Mouse (Mus musculus) embryonic facial prominence, embryonic 12.5 days (tissue): ENCODE measurements around the gene Cst7. TPM values are rescaled to one million over a fixed set of nuclear protein-coding genes. Genes with fewer than 3 reads are reported as not detected.
"Not testable (repeated sequence)": the region's sequence is repeated elsewhere in the genome, so short reads cannot be mapped to it uniquely, and the experiment has no call there.

Experiments used
- ATAC-seq: fragments of 200-750 bp; cut with Nextera tagmentation; 2 replicates; pipeline ENCODE4 v1.8.0; 2017; ENCODE audit not compliant: insufficient number of reproducible peaks, insufficient read depth, low FRiP score, low TSS enrichment
- H3K27ac ChIP-seq: fragments of 300-500 bp; sonication (generic); 2 replicates; pipeline ENCODE4 v1.5.1; 2016; ENCODE audit warnings: mild to moderate bottlenecking
- H3K27me3 ChIP-seq: fragments of 300-500 bp; sonication (generic); 2 replicates; pipeline ENCODE4 v1.6.1; 2016; ENCODE audit warnings: mild to moderate bottlenecking, moderate library complexity
- H3K36me3 ChIP-seq: fragments of 300-500 bp; sonication (generic); 2 replicates; pipeline ENCODE4 v1.6.1; 2016; ENCODE audit warnings: mild to moderate bottlenecking
- H3K4me1 ChIP-seq: fragments of 300-500 bp; sonication (generic); 2 replicates; pipeline ENCODE4 v1.6.1; 2016
- H3K4me2 ChIP-seq: fragments of 300-500 bp; sonication (generic); replicated peaks from 2 replicates; pipeline ENCODE4 v1.6.1; 2016; ENCODE audit warnings: mild to moderate bottlenecking, moderate library complexity
- H3K4me3 ChIP-seq: fragments of 300-500 bp; sonication (generic); 2 replicates; pipeline ENCODE4 v1.5.1; 2016; ENCODE audit warnings: mild to moderate bottlenecking
- H3K9ac ChIP-seq: fragments of 300-500 bp; sonication (generic); 2 replicates; pipeline ENCODE4 v1.6.1; 2016; ENCODE audit warnings: mild to moderate bottlenecking, moderate library complexity
- H3K9me3 ChIP-seq: fragments of 300-500 bp; sonication (generic); 2 replicates; pipeline ENCODE4 v1.6.1; 2016; ENCODE audit warnings: mild to moderate bottlenecking, moderate library complexity
- WGBS: fragments of 180-500 bp; shearing (Covaris S2); methylation state at CpG from one replicate; pipeline ENCODE4 v1.1.7; 2016; 5-methylcytosine and 5-hydroxymethylcytosine counted together
- polyA plus RNA-seq: library from polyadenylated mRNA; unstranded; fragments of >200 nt; fragmentation: Nextera tagmentation; extraction: Ambion mirVana; gene quantifications from 2 replicates; pipeline ENCODE4 v1.2.1, GENCODE M21; 2016

The Cst7 gene
- polyA plus RNA-seq = 0.17 and 0.47 TPM in 2 replicates

DNA sequence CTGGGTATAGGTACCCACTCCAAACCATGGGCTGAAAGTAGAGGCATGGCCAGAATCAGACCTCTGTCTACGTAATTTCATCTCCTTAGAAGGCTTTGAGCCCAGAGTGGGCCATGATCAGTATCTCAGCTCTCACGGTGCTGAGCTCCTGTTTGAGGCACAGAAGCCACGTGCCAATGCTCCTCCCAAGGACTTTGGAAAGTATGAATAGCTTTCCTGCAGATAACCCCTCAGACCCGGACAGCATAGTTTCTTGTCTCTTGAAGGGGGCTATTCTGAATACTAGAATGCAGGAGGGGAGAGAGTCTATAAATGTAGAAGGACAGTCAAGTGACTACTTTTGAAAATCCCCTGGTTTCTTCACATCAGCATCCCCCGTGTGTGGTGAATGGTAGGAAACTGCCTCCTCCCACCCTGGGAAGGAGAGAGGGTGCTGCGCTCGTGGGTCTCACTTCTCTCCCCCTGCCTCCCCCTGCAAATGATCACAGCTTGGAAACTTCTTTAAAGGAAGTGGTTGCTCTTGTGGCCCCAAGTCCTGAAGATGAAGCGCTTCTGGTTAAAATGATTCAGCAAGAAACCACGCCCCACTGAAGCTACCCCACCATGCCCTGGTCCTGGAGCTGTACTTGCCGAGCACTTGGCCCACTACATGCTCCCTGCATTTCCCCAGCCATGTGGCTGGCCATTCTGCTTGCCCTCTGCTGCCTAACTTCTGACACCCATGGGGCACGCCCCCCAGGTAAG is at the start of gene Cst7:
Gene Cst7, plus strand, starts transcription at position 569 of the 744 bp plus-strand sequence.
- H3K4me2 ChIP-seq = no peak within 1 kb of the TSS
- no peak within 1 kb of the TSS for H3K9ac ChIP-seq
- no peak for ATAC-seq
- no peaks in the 10 kb centered on the region for H3K27me3 ChIP-seq
- 75% methylated on average over 11 of the region's 11 CpGs for WGBS
- H3K9me3 ChIP-seq = no peaks in the 10 kb centered on the region
- no peak within 1 kb of the TSS for H3K4me3 ChIP-seq
- no peaks in the 10 kb centered on the region for H3K4me1 ChIP-seq
- H3K36me3 ChIP-seq = no peaks in the 10 kb centered on the region
- H3K27ac ChIP-seq = no peak within 1 kb of the TSS

GRCm38 (mm10) chr2:150525703-150526207 is 44.5 kb upstream of the Cst7 start:
- H3K36me3 ChIP-seq = no peaks in the 10 kb centered on the region
- H3K9me3 ChIP-seq = no peaks in the 10 kb centered on the region
- peak overlapping the region; percentile 30 for H3K4me3 ChIP-seq
- H3K27ac ChIP-seq = no peak overlapping the region
- 0 out of 2 replicates have a peak, but pooled peaks have one; percentile 6 for ATAC-seq
- H3K4me2 ChIP-seq = peak overlapping the region; percentile 59
- peaks cover 25% of the 10 kb centered on the region for H3K27me3 ChIP-seq
- WGBS = 3% methylated on average over 42 of the region's 42 CpGs
- peak overlapping the region; percentile 36; the same call in 1 of the 2 replicates for H3K9ac ChIP-seq
- H3K4me1 ChIP-seq = 0 out of 2 replicates have a peak, but pooled peaks cover 4% of the 10 kb centered on the region

GRCm38 (mm10) chr2:150549576-150549975 is 20.6 kb upstream of the Cst7 start:
- H3K27me3 ChIP-seq, H3K4me2 ChIP-seq, H3K4me1 ChIP-seq, H3K27ac ChIP-seq, H3K36me3 ChIP-seq, H3K4me3 ChIP-seq, H3K9ac ChIP-seq, ATAC-seq, H3K9me3 ChIP-seq: not testable (repeated sequence)
- WGBS = 86% methylated on average over 10 of the region's 10 CpGs

GRCm38 (mm10) chr2:150558568-150558967 is 11.6 kb upstream of the Cst7 start:
- Histone ChIP-seq H3K9ac (no peak overlapping the region), H3K36me3 (no peaks in the 10 kb centered on the region), H3K9me3 (no peaks in the 10 kb centered on the region), H3K27ac (no peak overlapping the region), H3K4me1 (no peaks in the 10 kb centered on the region), H3K27me3 (no peaks in the 10 kb centered on the region), H3K4me2 (no peak overlapping the region), H3K4me3 (no peak overlapping the region)
- ATAC-seq = no peak
- 56% methylated on average over 3 of the region's 3 CpGs for WGBS

GRCm38 (mm10) chr2:150567051-150567450 is 3.2 kb upstream of the Cst7 start:
- no peak for ATAC-seq
- no peak overlapping the region for H3K27ac ChIP-seq
- H3K4me3 ChIP-seq = no peak overlapping the region
- H3K4me2 ChIP-seq = no peak overlapping the region
- 82% methylated on average over 2 of the region's 2 CpGs for WGBS
- no peak overlapping the region for H3K9ac ChIP-seq
- H3K36me3 ChIP-seq = no peaks in the 10 kb centered on the region
- H3K9me3 ChIP-seq = no peaks in the 10 kb centered on the region
- H3K27me3 ChIP-seq = no peaks in the 10 kb centered on the region
- H3K4me1 ChIP-seq = no peaks in the 10 kb centered on the region

DNA sequence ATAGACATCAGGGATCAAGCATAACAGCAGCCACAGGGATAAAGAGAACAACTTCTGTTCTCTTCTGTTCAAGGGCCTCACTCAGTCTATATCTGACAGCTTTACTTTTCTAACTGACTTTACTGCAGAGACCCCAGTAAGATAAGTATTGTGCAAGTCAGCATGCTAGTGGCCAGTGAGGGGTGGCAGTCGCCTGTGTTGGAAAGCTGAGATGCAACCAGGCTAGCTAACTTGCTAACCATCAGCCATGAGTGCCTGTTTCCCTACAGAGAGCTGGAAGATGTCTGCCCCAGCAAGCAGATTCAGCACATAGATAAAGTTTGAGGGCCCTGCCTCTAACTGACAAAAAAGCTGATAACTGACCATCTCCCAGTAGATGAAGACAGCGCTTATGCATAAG is 546 bp downstream of the Cst7 start:
- Histone ChIP-seq H3K27me3 (no peaks in the 10 kb centered on the region), H3K9ac (no peak overlapping the region), H3K4me3 (no peak overlapping the region), H3K36me3 (no peaks in the 10 kb centered on the region), H3K27ac (no peak overlapping the region), H3K4me2 (no peak overlapping the region), H3K9me3 (no peaks in the 10 kb centered on the region), H3K4me1 (no peaks in the 10 kb centered on the region)
- 81% methylated on average over 2 of the region's 2 CpGs for WGBS
- ATAC-seq = no peak

DNA sequence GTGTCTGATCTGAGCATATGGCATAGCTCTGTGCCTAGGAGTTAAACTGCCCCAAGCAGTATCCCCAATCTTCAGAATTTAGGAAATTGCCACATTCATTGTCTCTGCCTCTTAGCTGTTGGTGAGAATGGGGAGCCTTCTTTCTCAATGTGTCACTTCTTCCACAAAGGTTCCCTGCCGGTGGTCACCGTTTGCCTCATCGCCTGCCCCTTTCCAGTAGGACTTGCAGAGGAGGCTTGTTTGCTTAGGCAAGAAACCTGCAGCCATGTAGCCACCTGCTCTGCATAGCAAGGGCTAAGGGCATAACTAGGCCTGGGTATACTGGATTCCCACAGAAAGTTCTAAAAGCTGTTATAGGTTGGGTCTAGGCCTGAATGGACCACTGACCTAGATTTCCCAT is 2.2 kb downstream of the Cst7 start:
- Histone ChIP-seq H3K4me3 (no peak overlapping the region), H3K9me3 (no peaks in the 10 kb centered on the region), H3K27me3 (no peaks in the 10 kb centered on the region), H3K4me1 (no peaks in the 10 kb centered on the region), H3K9ac (no peak overlapping the region), H3K4me2 (no peak overlapping the region), H3K36me3 (0 out of 2 replicates have a peak, but pooled peaks cover 4% of the 10 kb centered on the region), H3K27ac (no peak overlapping the region)
- no peak for ATAC-seq
- 87% methylated on average over 3 of the region's 3 CpGs for WGBS

- H3K4me1 ChIP-seq = no peaks in the 10 kb centered on the region
- no peak overlapping the region for H3K9ac ChIP-seq
- no peak for ATAC-seq
- no peaks in the 10 kb centered on the region for H3K27me3 ChIP-seq
- H3K4me2 ChIP-seq = no peak overlapping the region
- H3K4me3 ChIP-seq = no peak overlapping the region
- no peak overlapping the region for H3K27ac ChIP-seq
- 0 out of 2 replicates have a peak, but pooled peaks cover 4% of the 10 kb centered on the region for H3K36me3 ChIP-seq
- WGBS = 96% methylated on average over 1 of the region's 1 CpGs
- no peaks in the 10 kb centered on the region for H3K9me3 ChIP-seq
Observed at GRCm38 (mm10) chr2:150576256-150576655, 6.0 kb downstream of the Cst7 start.

DNA sequence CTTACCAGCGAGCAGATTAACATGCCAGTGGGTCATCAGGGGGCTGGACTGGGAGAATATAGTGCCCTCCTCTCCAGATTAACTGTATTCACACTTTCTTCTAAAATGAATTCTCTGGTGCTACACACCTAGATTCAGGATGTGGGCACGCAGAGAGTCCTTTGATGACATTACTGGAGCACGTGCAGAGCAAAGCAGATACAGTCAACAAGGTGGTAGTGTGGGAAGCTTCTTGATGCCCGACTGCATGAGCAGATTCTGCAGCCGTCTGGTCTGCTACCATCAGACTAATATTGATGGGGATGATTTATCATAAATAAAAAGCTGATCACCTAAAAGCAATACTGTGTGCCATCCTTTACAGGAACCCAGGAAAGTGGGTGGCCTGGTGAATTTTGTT is 8.4 kb downstream of the Cst7 start:
- H3K36me3 ChIP-seq = peaks cover 10% of the 10 kb centered on the region
- no peaks in the 10 kb centered on the region for H3K27me3 ChIP-seq
- H3K4me3 ChIP-seq = no peak overlapping the region
- H3K9ac ChIP-seq = no peak overlapping the region
- ATAC-seq = no peak
- no peaks in the 10 kb centered on the region for H3K9me3 ChIP-seq
- WGBS = 84% methylated on average over 5 of the region's 5 CpGs
- no peak overlapping the region for H3K27ac ChIP-seq
- no peaks in the 10 kb centered on the region for H3K4me1 ChIP-seq
- no peak overlapping the region for H3K4me2 ChIP-seq

- no peak overlapping the region for H3K27ac ChIP-seq
- 93% methylated on average over 1 of the region's 1 CpGs for WGBS
- H3K4me3 ChIP-seq = no peak overlapping the region
- no peak for ATAC-seq
- no peaks in the 10 kb centered on the region for H3K4me1 ChIP-seq
- H3K4me2 ChIP-seq = no peak overlapping the region
- H3K36me3 ChIP-seq = peaks cover 20% of the 10 kb centered on the region
- no peaks in the 10 kb centered on the region for H3K27me3 ChIP-seq
- H3K9me3 ChIP-seq = no peaks in the 10 kb centered on the region
- no peak overlapping the region for H3K9ac ChIP-seq
Observed at GRCm38 (mm10) chr2:150579628-150580027, 9.4 kb downstream of the Cst7 start.

GRCm38 (mm10) chr2:150589076-150589475 is 18.9 kb downstream of the Cst7 start:
- Histone ChIP-seq H3K4me3 (no peak overlapping the region), H3K27ac (no peak overlapping the region), H3K36me3 (peaks cover 52% of the 10 kb centered on the region), H3K4me1 (no peaks in the 10 kb centered on the region), H3K27me3 (no peaks in the 10 kb centered on the region), H3K4me2 (no peak overlapping the region), H3K9me3 (no peaks in the 10 kb centered on the region), H3K9ac (no peak overlapping the region)
- 76% methylated on average over 11 of the region's 11 CpGs for WGBS
- ATAC-seq = no peak

- H3K27me3 ChIP-seq = no peaks in the 10 kb centered on the region
- H3K4me1 ChIP-seq = no peaks in the 10 kb centered on the region
- WGBS = 85% methylated on average over 3 of the region's 3 CpGs
- no peaks in the 10 kb centered on the region for H3K9me3 ChIP-seq
- no peak overlapping the region for H3K27ac ChIP-seq
- H3K4me2 ChIP-seq = no peak overlapping the region
- H3K9ac ChIP-seq = no peak overlapping the region
- no peak for ATAC-seq
- H3K4me3 ChIP-seq = no peak overlapping the region
- peaks cover 13% of the 10 kb centered on the region; the same call in 1 of the 2 replicates for H3K36me3 ChIP-seq
Observed at GRCm38 (mm10) chr2:150595411-150596190, 25.4 kb downstream of the Cst7 start.
